24 mouse cellular contexts compared by ENCODE assay signal in the genomic region with DNA sequence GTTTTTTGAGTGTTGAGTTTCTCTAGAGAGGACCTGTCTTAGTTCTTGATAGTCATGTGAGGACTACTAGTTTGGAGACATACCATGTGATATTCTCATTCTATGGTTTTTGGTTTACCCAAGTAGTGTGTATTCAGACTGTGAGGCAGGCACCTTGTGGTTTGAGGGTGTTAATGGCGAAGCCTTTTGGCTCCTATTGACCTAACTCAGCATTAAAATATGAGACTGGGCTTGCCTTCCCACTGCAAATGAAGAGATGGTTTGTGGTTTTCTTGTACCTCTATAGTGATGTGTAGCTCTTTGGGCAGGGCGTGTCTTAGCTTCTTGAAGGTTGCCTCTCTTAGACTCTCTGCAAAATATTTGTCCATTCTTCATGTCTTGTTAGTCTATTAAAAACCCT.
A peak's percentile ranks its signal among the peaks of the same experiment; 100 is the strongest.
DNase-seq lines count a peak whose midpoint lies in the region; ATAC-seq lines count a peak whose summit lies in the region.
"Had no signal": no experiment of that assay in that cellular context is flagged by ENCODE, and none has a peak within 500 bp of the region (broad histone marks: within the 10 kb centered on the region; RNA-seq: fewer than 3 reads in every experiment).

No protein-coding gene starts in this region.

- no peaks in the 10 kb centered on the region for H3K27me3 ChIP-seq in hindbrain, embryonic 11.5 days (ENCODE audit: control insufficient read depth, insufficient read depth, low read length)
- H3K27me3 ChIP-seq: embryonic facial prominence, embryonic 12.5 days; embryonic facial prominence, embryonic 15.5 days had no signal

- no peak overlapping the region for H3K27ac ChIP-seq in hindbrain, embryonic 11.5 days (ENCODE audit: low read depth, low read length)
- H3K27ac ChIP-seq: embryonic facial prominence, embryonic 12.5 days; embryonic facial prominence, embryonic 15.5 days; gastrocnemius, adult 2 months; hindbrain, embryonic 13.5 days had no signal

- H3K9ac ChIP-seq in hindbrain, embryonic 11.5 days (ENCODE audit: low read depth, low read length) = no peak overlapping the region
- H3K9ac ChIP-seq: embryonic facial prominence, embryonic 12.5 days; embryonic facial prominence, embryonic 15.5 days; forebrain, postnatal 0 days; hindbrain, embryonic 13.5 days had no signal

- ATAC-seq in inflammation-experienced regulatory T-cells, adult 6 months = peak; percentile 65
- ATAC-seq in hindbrain, embryonic 11.5 days (ENCODE audit: low FRiP score) = no peak
- ATAC-seq: forebrain, embryonic 14.5 days; forebrain, postnatal 0 days; hindbrain, embryonic 16.5 days; intestine, postnatal 0 days; Patski had no signal

- WGBS in hindbrain, embryonic 11.5 days = 90% methylated on average over 2 of the region's 2 CpGs

- no peak overlapping the region for H3K4me2 ChIP-seq in hindbrain, embryonic 11.5 days (replicated peaks; ENCODE audit: low read depth, low read length)
- H3K4me2 ChIP-seq: embryonic facial prominence, embryonic 12.5 days; embryonic facial prominence, embryonic 15.5 days; heart, embryonic 11.5 days; hindbrain, embryonic 13.5 days had no signal

- H3K9me3 ChIP-seq in hindbrain, embryonic 11.5 days (ENCODE audit: control insufficient read depth, low read length) = no peaks in the 10 kb centered on the region
- H3K9me3 ChIP-seq: embryonic facial prominence, embryonic 12.5 days; embryonic facial prominence, embryonic 15.5 days; hindbrain, embryonic 13.5 days had no signal

- H3K36me3 ChIP-seq in hindbrain, embryonic 11.5 days (ENCODE audit: control insufficient read depth, insufficient read depth, low read length) = no peaks in the 10 kb centered on the region
- H3K36me3 ChIP-seq: embryonic facial prominence, embryonic 12.5 days; embryonic facial prominence, embryonic 15.5 days; hindbrain, embryonic 13.5 days had no signal

- peak; percentile 22 for DNase-seq in 416B (ENCODE audit: low read depth)
- DNase-seq in CD4-positive helper T cell, adult 2 months (ENCODE audit: low read depth, low spot score) = peak; percentile 34
- DNase-seq in T-cell, adult 2 months (ENCODE audit: low spot score) = peak; percentile 2
- DNase-seq in Muller cell, postnatal 12 days (ENCODE audit: inconsistent ontology term) = no peak
- no peak for DNase-seq in cerebellum, postnatal 14 days
- no peak for DNase-seq in hindbrain, embryonic 11.5 days (ENCODE audit: low spot score)
- DNase-seq: adrenal gland, postnatal 10 days; adrenal gland, postnatal 36 days; cerebellum, adult 18-20 months; cerebellum, adult 9-10 months; cerebellum, postnatal 25 days; forebrain, postnatal 0 days; gastrocnemius, adult 2 months; gastrocnemius, postnatal 14 days; heart, adult 11 months had no signal

- H3K4me1 ChIP-seq in hindbrain, embryonic 11.5 days (replicated peaks; ENCODE audit: control insufficient read depth, insufficient read depth, low read length) = no peaks in the 10 kb centered on the region
- H3K4me1 ChIP-seq: embryonic facial prominence, embryonic 12.5 days; embryonic facial prominence, embryonic 15.5 days; hindbrain, embryonic 13.5 days had no signal

- no peak overlapping the region for H3K4me3 ChIP-seq in hindbrain, embryonic 11.5 days (ENCODE audit: low read depth, low read length)
- H3K4me3 ChIP-seq: embryonic facial prominence, embryonic 12.5 days; embryonic facial prominence, embryonic 15.5 days; gastrocnemius, adult 2 months; hindbrain, embryonic 13.5 days had no signal

Comparison
In these comparisons a context has a peak if more than half of its experiments do, and no peak if none do; other contexts are left out.
1. DNase-seq: peak in 416B (single experiment), CD4-positive helper T cell, adult 2 months (single experiment) and T-cell, adult 2 months (single experiment); none in Muller cell, postnatal 12 days (single experiment), cerebellum, postnatal 14 days (0 of 2) and hindbrain, embryonic 11.5 days (single experiment).